Mouse (Mus musculus) naive thymus-derived CD4-positive, alpha-beta T cell, adult 5 months (primary cell): ENCODE results near the gene Nipal3. TPM values are rescaled to one million over a fixed set of nuclear protein-coding genes. Genes with fewer than 3 reads are reported as not detected.

Source experiments
- polyA plus RNA-seq: library from polyadenylated mRNA; unstranded; fragments of 100-300 nt; shearing (Covaris generic); gene quantifications from one replicate; pipeline ENCODE4 v1.2.1, GENCODE M21; 2017

The Nipal3 gene
- polyA plus RNA-seq, result 15.3 TPM

DNA sequence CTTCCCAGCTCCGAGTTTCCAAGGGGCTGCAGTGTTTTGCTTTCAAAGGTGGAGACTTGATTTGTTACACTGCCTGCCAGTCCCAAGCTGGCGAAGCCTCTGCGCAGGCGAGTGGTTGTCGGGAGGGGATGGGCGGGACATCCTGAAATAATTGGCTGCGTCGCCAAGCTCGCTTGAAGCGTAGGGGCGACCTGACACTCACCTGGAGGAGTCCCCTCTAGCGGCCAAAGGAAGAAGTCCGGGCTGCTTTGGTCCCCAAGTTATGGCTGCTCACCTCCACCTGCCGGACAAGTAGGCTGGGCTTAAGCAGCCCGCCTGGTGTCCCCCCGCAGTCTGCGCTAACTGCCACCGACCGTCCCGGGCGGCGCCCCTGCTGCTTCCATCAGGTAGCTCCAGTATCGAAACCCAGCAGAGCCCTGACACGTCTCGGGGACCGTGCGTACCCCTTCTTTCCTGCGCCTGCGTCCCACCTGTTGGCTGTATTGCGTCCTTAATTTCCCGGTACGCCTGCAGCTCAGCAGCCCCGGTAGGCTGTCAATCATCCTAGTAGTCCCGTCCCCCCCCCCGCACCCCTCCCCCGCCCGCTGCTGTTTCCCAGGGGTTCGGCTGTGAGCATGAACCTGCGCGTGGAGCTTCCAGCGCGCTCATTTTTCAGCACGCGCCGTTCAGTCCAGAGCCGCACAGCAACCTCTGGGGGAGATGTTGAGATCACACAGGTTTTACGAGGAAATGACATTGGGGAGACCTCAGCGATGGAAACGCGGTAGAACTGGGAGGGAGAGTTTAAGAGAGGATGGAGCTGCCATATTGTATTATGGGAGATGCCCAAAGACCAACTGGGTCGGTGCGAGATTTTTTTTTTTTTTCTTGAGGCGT, at the start of gene Nipal3, which contains the start of gene Stpg1:
TSS of gene Nipal3 (minus strand) at position 518 of the 876 bp plus-strand sequence.
TSS of gene Stpg1 (plus strand) at position 270 of the 876 bp plus-strand sequence.

DNA sequence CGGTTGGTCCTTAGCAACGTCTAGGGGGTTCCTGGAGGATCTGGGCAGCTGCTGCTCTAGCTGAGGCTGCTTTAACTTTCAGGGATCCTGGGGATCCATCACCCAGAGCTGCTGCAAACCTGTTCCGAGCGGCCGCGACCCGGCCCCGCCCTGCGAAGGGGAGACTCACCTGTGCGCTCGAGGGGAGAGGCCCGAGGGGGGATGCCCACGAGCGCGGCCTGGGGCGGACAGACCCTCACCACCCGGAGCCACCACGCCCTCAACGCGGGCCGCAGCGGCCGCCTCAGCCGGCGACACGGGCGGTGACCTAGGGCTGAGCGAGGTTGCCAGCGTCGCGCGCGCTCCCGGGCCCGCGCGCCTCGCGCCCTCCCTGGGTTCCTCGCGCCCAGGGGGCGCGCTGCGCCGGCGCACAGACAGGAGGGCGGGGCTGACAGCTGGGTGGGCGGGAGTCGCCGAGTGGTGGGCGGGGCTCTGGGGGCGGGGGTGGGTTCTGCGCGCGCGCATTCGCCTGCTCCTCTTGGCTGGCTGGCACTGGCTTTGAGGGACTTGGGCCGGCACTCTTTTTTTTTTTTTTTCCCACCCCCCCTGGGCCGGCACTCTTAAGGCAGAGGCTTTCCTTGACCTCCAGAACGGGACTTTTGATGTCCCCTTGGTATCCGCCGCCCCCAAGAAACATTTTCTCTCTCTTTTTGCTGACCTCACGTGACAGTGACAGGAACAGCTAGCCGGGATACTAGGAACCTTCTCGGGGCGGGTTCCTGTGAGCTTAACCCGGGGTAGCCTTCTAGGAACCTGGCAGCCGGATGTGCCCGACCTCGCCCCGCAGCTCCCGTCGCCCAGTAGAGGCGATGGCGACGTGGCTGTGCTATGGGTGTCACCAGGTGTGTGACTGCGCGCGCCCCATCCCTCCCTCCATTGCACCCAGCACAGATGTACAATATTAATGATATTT, 61.1 kb downstream of the Nipal3 start, which contains the start of gene Rcan3:
TSS of gene Rcan3 (minus strand) at position 411 of the 952 bp plus-strand sequence.

DNA sequence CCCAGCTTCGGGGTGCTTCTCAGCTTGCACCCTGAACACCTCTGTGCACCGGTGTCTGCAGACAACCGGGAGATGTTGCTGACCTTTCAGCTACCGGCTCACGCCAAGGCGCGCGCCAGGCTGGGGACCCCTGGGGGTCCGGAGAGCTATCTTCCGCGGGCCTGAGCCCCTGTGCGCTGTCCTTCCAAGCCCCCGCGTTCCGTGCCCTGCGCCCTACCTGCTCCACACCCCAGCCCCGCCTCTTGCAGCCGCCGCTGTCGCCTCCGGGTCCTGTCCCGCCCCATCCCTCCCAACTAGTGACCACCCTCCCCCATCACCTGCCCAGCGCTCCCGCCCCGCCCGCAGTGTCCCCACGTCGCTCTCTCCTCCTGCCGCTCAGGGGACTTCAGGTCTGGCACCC, 96.8 kb downstream of the Nipal3 start, which contains the start of gene Ncmap:
TSS of gene Ncmap (minus strand) at position 237 of the 400 bp plus-strand sequence.

Other genes with a start within 250 kb of the Nipal3 start
- gene Clic4, start 222.2 kb downstream of the Nipal3 start, polyA plus RNA-seq, result 37.7 TPM
- 249 TPM for gene Srrm1, start 141.7 kb downstream of the Nipal3 start, polyA plus RNA-seq
- 4.1 TPM for gene Ncmap, start 96.8 kb downstream of the Nipal3 start, polyA plus RNA-seq
- gene Rcan3, start 61.2 kb downstream of the Nipal3 start, polyA plus RNA-seq, result 81.0 TPM
- 0.29 TPM for gene Stpg1, start 248 bp downstream of the Nipal3 start, polyA plus RNA-seq
- not detected for gene Grhl3, start 78.6 kb upstream of the Nipal3 start, polyA plus RNA-seq
- gene Ifnlr1, start 191.2 kb upstream of the Nipal3 start, polyA plus RNA-seq, result not detected
- gene Il22ra1, start 233.1 kb upstream of the Nipal3 start, polyA plus RNA-seq, result not detected